Mouse (Mus musculus) gastrocnemius, adult 2 months (tissue): Measurements from ENCODE around the gene Sept11. TPM values are rescaled to one million over a fixed set of nuclear protein-coding genes. Genes with fewer than 3 reads are reported as not detected.

Experiments
- DNase-seq: peaks from one replicate; pipeline ENCODE4 v3.0.0; 2022
- H3K27ac ChIP-seq: fragments of 200-600 bp; 2 replicates; pipeline ENCODE4 v1.8.1; 2022; ENCODE audit warnings: mild to moderate bottlenecking
- H3K4me3 ChIP-seq: fragments of 200-600 bp; 2 replicates; pipeline ENCODE4 v1.8.1; 2022; ENCODE audit warnings: mild to moderate bottlenecking, moderate library complexity
- CTCF ChIP-seq: fragments of 200-600 bp; IDR thresholded peaks from 2 replicates; pipeline ENCODE4 v1.8.1; 2022; ENCODE audit warnings: antibody characterized with exemption, mild to moderate bottlenecking, moderate library complexity
- intact Hi-C: fragments of 180-260 bp; cut with DNase I; formaldehyde crosslinking; loops from one replicate; pipeline ENCODE4 v1.15.1; 2025
- long read RNA-seq, 2 experiments: library from polyadenylated mRNA; stranded (forward); transcript quantifications; one replicate each; pipeline ENCODE4 v2.0.0; 2021
- total RNA-seq, 2 experiments: library from RNA; stranded (reverse); gene quantifications; 2 replicates each; pipeline ENCODE4 v1.2.3; 2021

Sept11 gene
- 10 to 100 TPM; 85.1 to 87.6 TPM for total RNA-seq
- long read RNA-seq, experiment 1, full-length matches to known transcripts, result 11 of 38 reads
- long read RNA-seq, experiment 1, partial matches to known transcripts, result 6 of 38 reads
- long read RNA-seq, experiment 1, other reads (novel, unspliced or antisense), result 21 of 38 reads
- long read RNA-seq, experiment 2, full-length matches to known transcripts, result 21 of 45 reads
- long read RNA-seq, experiment 2, partial matches to known transcripts, result 11 of 45 reads
- long read RNA-seq, experiment 2, other reads (novel, unspliced or antisense), result 13 of 45 reads

GRCm38 (mm10) chr5:93092857-93093622 lies at the start of gene Sept11:
TSS of gene Sept11 (plus strand) at chr5:93093437.
- H3K4me3 ChIP-seq, result peak within 1 kb of the TSS; percentile 88
- DNase-seq, result peak; percentile 97
- intact Hi-C loops, result loop anchor here (2.0 to 5.0 kb wide), 3 partner anchors 70 to 174 kb away; partner anchors contain the start of gene Ccng2
- peak within 1 kb of the TSS; percentile 99 for H3K27ac ChIP-seq
- TF ChIP-seq CTCF, result peak; percentile 17; the same call in 1 of the 2 replicates

GRCm38 (mm10) chr5:93043688-93044583 lies 49.3 kb upstream of the Sept11 start:
- peak overlapping the region; percentile 76 for H3K4me3 ChIP-seq
- intact Hi-C loops, result no loop called here
- DNase-seq, result no peak
- no peak overlapping the region for H3K27ac ChIP-seq
- TF ChIP-seq CTCF, result no peak

GRCm38 (mm10) chr5:93044584-93045370 lies 48.5 kb upstream of the Sept11 start, which contains the start of gene Sowahb:
TSS of gene Sowahb (minus strand) at chr5:93045022.
- Histone ChIP-seq H3K27ac (no peak within 1 kb of the TSS), H3K4me3 (peak within 1 kb of the TSS; percentile 76)
- TF ChIP-seq CTCF, result no peak
- intact Hi-C loops, result no loop called here
- peak; percentile 49 for DNase-seq

GRCm38 (mm10) chr5:93045371-93045714 lies 47.9 kb upstream of the Sept11 start:
- no peak for DNase-seq
- no peak for TF ChIP-seq CTCF
- Histone ChIP-seq H3K27ac (no peak overlapping the region), H3K4me3 (peak overlapping the region; percentile 76)
- intact Hi-C loops, result no loop called here

GRCm38 (mm10) chr5:93046306-93046845 lies 46.9 kb upstream of the Sept11 start:
- Histone ChIP-seq H3K4me3 (no peak overlapping the region), H3K27ac (no peak overlapping the region)
- intact Hi-C loops, result no loop called here
- TF ChIP-seq CTCF, result no peak
- DNase-seq, result no peak

GRCm38 (mm10) chr5:93048481-93049240 lies 44.6 kb upstream of the Sept11 start:
- TF ChIP-seq CTCF, result no peak
- DNase-seq, result no peak
- no peak overlapping the region for H3K4me3 ChIP-seq
- intact Hi-C loops, result no loop called here
- no peak overlapping the region for H3K27ac ChIP-seq

GRCm38 (mm10) chr5:93049971-93050370 lies 43.3 kb upstream of the Sept11 start:
- Histone ChIP-seq H3K27ac (no peak overlapping the region), H3K4me3 (no peak overlapping the region)
- no peak for DNase-seq
- no peak for TF ChIP-seq CTCF
- intact Hi-C loops, result no loop called here

- no peak overlapping the region for H3K27ac ChIP-seq
- intact Hi-C loops, result no loop called here
- DNase-seq, result no peak
- peak; percentile 27; the same call in 1 of the 2 replicates for TF ChIP-seq CTCF
- H3K4me3 ChIP-seq, result no peak overlapping the region
Observed at GRCm38 (mm10) chr5:93051041-93051440, 42.2 kb upstream of the Sept11 start.

GRCm38 (mm10) chr5:93051951-93052350 lies 41.3 kb upstream of the Sept11 start:
- no peak for TF ChIP-seq CTCF
- intact Hi-C loops, result no loop called here
- Histone ChIP-seq H3K4me3 (0 out of 2 replicates have a peak overlapping the region, but pooled peaks have one; percentile 5), H3K27ac (peak overlapping the region; percentile 38)
- peak; percentile 32 for DNase-seq

GRCm38 (mm10) chr5:93053606-93054397 lies 39.4 kb upstream of the Sept11 start:
- peak; percentile 45 for TF ChIP-seq CTCF
- DNase-seq, result no peak
- intact Hi-C loops, result loop anchor here (2.0 kb wide), 1 partner anchor 109 kb away; no protein-coding TSS in a partner anchor

More at GRCm38 (mm10) chr5:93053606-93054397, 39.4 kb upstream of the Sept11 start:
- no peak overlapping the region for H3K4me3 ChIP-seq
- no peak overlapping the region for H3K27ac ChIP-seq
